Mouse (Mus musculus) cerebellum, adult 2 months (tissue): ENCODE data around the gene H2afx. TPM values are rescaled to one million over a fixed set of nuclear protein-coding genes. Genes with fewer than 3 reads are reported as not detected.
"Not testable (repeated sequence)": the region's sequence is repeated elsewhere in the genome, so short reads cannot be mapped to it uniquely, and the experiment has no call there.

ENCODE experiments used
- DNase-seq, 2 experiments: peaks; one replicate each; pipeline ENCODE4 v3.0.0; 2021
- H3K27ac ChIP-seq: fragments of 200-500 bp; 2 replicates; pipeline ENCODE4 v1.5.1; 2012; ENCODE audit warnings: low read length, control low read depth, inconsistent platforms; ENCODE audit not compliant: insufficient read depth
- H3K27me3 ChIP-seq: fragments of 200-500 bp; 2 replicates; pipeline ENCODE4 v1.6.1; 2012; ENCODE audit warnings: inconsistent platforms, mild to moderate bottlenecking, low read length, moderate library complexity; ENCODE audit not compliant: control insufficient read depth, insufficient read depth
- H3K4me1 ChIP-seq: fragments of 200-500 bp; 2 replicates; pipeline ENCODE4 v1.6.1; 2011; ENCODE audit warnings: low read length; ENCODE audit not compliant: control insufficient read depth, insufficient read depth
- H3K4me3 ChIP-seq: fragments of 200-500 bp; replicated peaks from 2 replicates; pipeline ENCODE3; 2011; ENCODE audit warnings: mild to moderate bottlenecking, low read depth, low read length, control low read depth; ENCODE audit not compliant: insufficient read depth
- CTCF ChIP-seq: fragments of 200-500 bp; IDR thresholded peaks from 2 replicates; pipeline ENCODE4 v1.5.1; 2011; ENCODE audit warnings: low read depth, mild to moderate bottlenecking, control low read depth, low read length, moderate library complexity, borderline replicate concordance; ENCODE audit not compliant: insufficient read depth
- POLR2A ChIP-seq: fragments of 200-500 bp; IDR thresholded peaks from 2 replicates; pipeline ENCODE4 v1.6.1; 2011; ENCODE audit warnings: low read length, control low read depth, borderline replicate concordance; ENCODE audit not compliant: insufficient read depth
- WGBS: fragments of 180-500 bp; shearing (Covaris S2); methylation state at CpG from one replicate; pipeline ENCODE4 v1.1.7; 2018; 5-methylcytosine and 5-hydroxymethylcytosine counted together
- polyA plus RNA-seq: library from polyadenylated mRNA; depleted of rRNA; stranded (reverse); fragments of >200 nt; gene quantifications from 2 replicates; pipeline ENCODE4 v1.2.3, GENCODE M21; 2012; rRNA removed

H2afx gene
- polyA plus RNA-seq, 1 experiment = 63.5 TPM

DNA sequence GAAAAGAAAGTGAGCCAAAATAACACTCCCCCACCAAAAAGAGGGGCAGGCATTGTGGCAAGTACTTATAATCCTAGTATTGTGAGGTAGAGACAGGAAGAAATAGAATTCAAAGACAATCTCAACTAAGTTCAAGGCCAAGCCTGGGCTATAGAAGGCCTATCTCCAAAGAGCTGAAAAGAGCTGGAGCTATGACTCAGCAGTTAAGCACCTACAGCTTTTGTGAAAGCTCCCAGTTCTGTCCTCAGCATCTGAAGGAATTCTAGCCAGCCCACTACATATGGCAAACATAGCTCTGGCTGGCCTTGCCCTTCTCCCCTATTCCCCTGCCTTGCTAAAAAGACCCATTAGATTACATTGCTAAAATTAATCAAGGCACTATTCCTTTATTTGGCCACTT lies 38.9 kb downstream of the H2afx start:
- no peak for DNase-seq
- Histone ChIP-seq H3K4me3 (no peak overlapping the region), H3K27me3 (no peaks in the 10 kb centered on the region), H3K27ac (no peak overlapping the region), H3K4me1 (no peaks in the 10 kb centered on the region)
- no peak for TF ChIP-seq POLR2A
- TF ChIP-seq CTCF = no peak

DNA sequence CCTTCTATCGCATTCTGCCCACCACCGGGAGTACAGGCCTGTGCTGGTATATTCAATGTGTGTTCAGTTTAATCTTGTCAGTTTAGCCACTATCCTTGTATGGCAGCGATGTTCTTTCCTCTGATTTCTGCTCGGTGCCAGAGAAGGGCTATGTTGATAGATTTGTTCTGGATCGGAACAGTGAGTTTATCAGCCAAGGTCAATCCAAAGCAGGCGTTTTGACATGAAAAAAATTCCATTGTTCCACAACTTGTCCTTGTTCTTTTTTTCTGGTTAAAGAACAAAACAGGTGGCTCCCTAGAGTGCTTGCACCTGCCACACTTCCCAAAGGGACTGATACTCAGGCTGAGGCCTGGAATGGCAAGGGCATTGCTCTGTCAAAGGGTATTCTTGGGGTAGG lies 41.6 kb downstream of the H2afx start:
- no peak for DNase-seq
- TF ChIP-seq CTCF = no peak
- no peak for TF ChIP-seq POLR2A
- Histone ChIP-seq H3K27me3 (no peaks in the 10 kb centered on the region), H3K27ac (no peak overlapping the region), H3K4me1 (no peaks in the 10 kb centered on the region), H3K4me3 (no peak overlapping the region)
- 81% methylated on average over 6 of the region's 6 CpGs for WGBS

DNA sequence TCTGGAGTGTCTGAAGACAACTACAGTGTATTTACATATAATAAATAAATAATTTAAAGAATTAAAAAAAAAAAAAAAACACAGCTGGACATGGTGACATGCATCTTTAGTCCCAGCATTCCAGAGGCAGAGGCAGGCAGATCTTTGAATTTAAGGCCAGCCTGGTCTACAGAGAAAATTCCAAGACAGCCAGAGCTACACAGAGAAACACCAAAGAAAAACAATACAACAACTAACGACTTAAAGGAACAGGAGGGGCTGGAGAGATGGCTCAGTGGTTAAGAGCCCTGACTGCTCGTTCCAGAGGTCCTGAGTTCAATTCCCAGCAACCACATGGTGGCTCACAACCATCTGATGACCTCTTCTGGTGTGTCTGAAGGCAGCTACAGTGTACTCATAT lies 42.8 kb downstream of the H2afx start:
- H3K4me3 ChIP-seq, DNase-seq, H3K27me3 ChIP-seq, H3K4me1 ChIP-seq, H3K27ac ChIP-seq: not testable (repeated sequence)
- WGBS = 77% methylated on average over 2 of the region's 2 CpGs

DNA sequence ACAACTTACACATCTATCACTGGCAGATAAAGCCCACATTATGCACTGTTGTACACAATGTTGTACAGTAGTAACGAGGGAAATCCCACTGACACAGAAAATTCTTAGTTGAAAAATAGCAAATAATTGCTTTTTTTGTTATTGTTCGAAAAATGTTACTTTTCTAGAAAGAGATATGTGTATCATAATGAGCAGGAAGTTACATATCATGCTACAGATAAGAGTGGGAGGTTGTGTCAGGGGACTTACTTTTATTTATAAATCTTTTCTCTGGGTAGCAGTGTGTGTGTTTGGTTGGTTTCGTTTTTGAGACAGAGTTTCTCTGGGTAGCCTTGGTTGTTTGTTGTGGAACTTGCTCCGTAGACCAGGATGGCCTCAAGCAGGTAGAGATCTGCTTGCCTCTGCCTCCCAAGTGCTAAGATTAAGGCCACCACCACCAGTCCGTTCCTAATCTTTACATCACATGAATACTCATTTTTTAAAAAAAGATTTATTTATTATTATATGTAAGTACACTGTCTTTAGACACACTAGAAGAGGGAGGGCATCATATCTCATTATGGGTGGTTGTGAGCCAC lies 43.7 kb downstream of the H2afx start:
- H3K4me1 ChIP-seq = no peaks in the 10 kb centered on the region
- WGBS = 87% methylated on average over 5 of the region's 5 CpGs

DNA sequence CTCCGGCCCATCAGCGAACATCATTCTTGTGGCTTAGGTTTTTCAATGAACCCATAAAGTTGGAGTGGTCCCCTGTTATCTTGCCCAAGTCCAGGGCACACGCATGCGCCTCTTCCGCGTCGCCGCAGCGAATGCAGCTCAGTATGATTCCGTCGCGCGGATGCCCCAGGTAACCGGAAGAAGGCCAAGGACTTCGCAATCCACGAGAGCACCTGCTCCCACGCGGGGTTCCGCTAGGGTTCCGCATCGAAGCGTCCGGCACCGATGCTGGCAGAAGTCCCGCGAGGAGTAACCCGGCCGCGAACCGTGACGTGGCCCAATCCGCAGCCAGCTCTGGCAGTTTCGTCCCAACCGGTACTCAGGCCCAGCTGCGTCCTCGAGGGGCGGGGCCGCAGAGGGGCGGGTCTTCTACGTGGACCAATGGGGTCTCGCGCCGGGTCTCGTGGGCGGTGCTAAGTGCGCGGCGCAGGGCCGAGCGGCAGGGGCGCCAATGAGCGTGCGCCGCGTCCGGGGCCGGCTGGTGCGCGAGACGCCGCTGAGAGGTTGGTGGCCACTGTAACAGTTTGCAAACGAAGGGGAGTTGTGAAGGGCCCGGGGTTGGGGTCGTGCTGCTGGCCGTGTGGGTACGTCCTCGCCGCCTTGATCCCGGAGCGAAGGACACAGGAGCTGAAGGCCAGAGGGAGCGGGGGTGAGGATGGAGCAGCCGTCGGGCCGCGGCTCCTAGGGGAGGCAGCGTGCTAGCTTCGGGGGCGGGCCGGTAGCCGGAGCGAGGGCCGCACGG lies 44.8 kb downstream of the H2afx start, which contains the start of gene Hyou1:
Gene Hyou1, plus strand, starts transcription at position 437 of the 781 bp plus-strand sequence.
- peak within 1 kb of the TSS; percentile 79 for H3K4me3 ChIP-seq

More for the DNA sequence above, 43.7 kb downstream of the H2afx start:
- Histone ChIP-seq H3K27ac (no peak overlapping the region), H3K4me3 (no peak overlapping the region), H3K27me3 (no peaks in the 10 kb centered on the region)
- TF ChIP-seq POLR2A = no peak
- no peak for TF ChIP-seq CTCF
- DNase-seq = no peak

DNA sequence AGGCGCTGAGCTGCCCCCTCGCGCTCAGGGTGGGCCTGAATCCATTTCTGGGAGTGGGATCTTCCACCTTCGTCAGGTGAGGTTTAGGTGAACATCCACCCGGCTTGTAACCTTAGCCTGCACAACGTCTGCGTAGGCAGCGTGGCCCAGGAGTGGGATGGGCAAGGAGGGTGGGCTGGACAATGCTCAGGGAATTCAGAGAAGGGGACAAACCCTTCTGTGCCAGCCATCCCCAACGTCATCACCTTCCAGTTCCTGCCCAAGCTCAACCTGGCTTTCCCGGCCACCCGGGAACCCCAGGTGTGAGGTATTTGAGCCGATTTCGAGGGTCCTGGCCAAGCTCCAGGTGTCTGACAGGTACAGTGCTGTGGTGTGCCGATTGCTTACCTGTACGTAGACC lies 45.4 kb downstream of the H2afx start:
- peak overlapping the region; percentile 9; the same call in 1 of the 2 replicates for H3K27ac ChIP-seq
- no peaks in the 10 kb centered on the region for H3K27me3 ChIP-seq
- peak overlapping the region; percentile 79 for H3K4me3 ChIP-seq
- no peaks in the 10 kb centered on the region for H3K4me1 ChIP-seq
- TF ChIP-seq POLR2A = no peak
- TF ChIP-seq CTCF = no peak
- WGBS = 4% methylated on average over 15 of the region's 15 CpGs
- peak in 1 of 2 experiments; percentile 47 for DNase-seq

More for the DNA sequence above, 44.8 kb downstream of the H2afx start, which contains the start of gene Hyou1:
- Histone ChIP-seq H3K27me3 (no peaks in the 10 kb centered on the region), H3K4me1 (no peaks in the 10 kb centered on the region), H3K27ac (peak within 1 kb of the TSS; percentile 11; the same call in 1 of the 2 replicates)
- peak; percentile 99 to 100 for DNase-seq
- TF ChIP-seq CTCF (no peak), POLR2A (peak; percentile 73; the same call in 1 of the 2 replicates)
- under 1% methylated on average over 83 of the region's 83 CpGs for WGBS

DNA sequence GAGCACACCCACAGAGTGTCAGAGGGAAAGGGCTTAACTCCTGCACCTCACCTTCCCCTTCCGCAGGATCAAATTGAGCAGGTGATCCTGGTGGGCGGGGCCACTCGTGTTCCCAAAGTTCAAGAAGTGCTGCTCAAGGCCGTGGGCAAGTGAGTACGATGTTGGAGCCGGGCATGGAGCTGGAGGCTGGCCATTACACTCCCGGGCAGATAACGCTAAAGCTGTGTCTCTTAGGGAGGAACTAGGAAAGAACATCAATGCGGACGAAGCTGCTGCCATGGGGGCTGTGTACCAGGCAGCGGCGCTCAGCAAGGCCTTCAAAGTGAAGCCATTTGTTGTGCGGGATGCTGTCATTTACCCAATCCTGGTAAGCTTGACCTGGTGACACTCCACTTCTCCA lies 50.1 kb downstream of the H2afx start:
- H3K27ac ChIP-seq = no peak overlapping the region
- no peak for DNase-seq
- no peak overlapping the region for H3K4me3 ChIP-seq
- no peaks in the 10 kb centered on the region for H3K4me1 ChIP-seq
- no peak for TF ChIP-seq CTCF
- TF ChIP-seq POLR2A = no peak
- WGBS = 91% methylated on average over 13 of the region's 13 CpGs
- no peaks in the 10 kb centered on the region for H3K27me3 ChIP-seq

Other genes starting within 250 kb of the H2afx start
- 2.7 and 7.3 TPM in 2 replicates for gene Mfrp, start 233.0 kb upstream of the H2afx start, polyA plus RNA-seq
- 26.0 and 29.1 TPM in 2 replicates for gene C1qtnf5, start 227.4 kb upstream of the H2afx start, polyA plus RNA-seq
- 0.41 and 0.75 TPM in 2 replicates for gene Gm49380, start 221.2 kb upstream of the H2afx start, polyA plus RNA-seq
- gene Rnf26, start 221.2 kb upstream of the H2afx start, polyA plus RNA-seq = 31.2 and 34.0 TPM in 2 replicates
- gene Mcam, start 200.2 kb upstream of the H2afx start, polyA plus RNA-seq = 57.0 and 61.8 TPM in 2 replicates
- gene Cbl, start 100.6 kb upstream of the H2afx start, polyA plus RNA-seq = 14.5 and 15.3 TPM in 2 replicates
- gene Ccdc153, start 94.0 kb upstream of the H2afx start, polyA plus RNA-seq = 3.7 and 7.0 TPM in 2 replicates
- 0.08 and 0.19 TPM in 2 replicates for gene Pdzd3, start 83.2 kb upstream of the H2afx start, polyA plus RNA-seq
- 7.9 and 9.9 TPM in 2 replicates for gene Nlrx1, start 66.1 kb upstream of the H2afx start, polyA plus RNA-seq
- gene Abcg4, start 46.1 kb upstream of the H2afx start, polyA plus RNA-seq = 105 and 120 TPM in 2 replicates
- gene Hinfp, start 29.0 kb upstream of the H2afx start, polyA plus RNA-seq = 35.8 and 36.0 TPM in 2 replicates
- gene C2cd2l, start 14.4 kb upstream of the H2afx start, polyA plus RNA-seq = 112 and 113 TPM in 2 replicates
- gene Dpagt1, start 8.7 kb upstream of the H2afx start, polyA plus RNA-seq = 23.5 and 23.6 TPM in 2 replicates
- gene Hmbs, start 9.5 kb downstream of the H2afx start, polyA plus RNA-seq = 32.2 and 35.4 TPM in 2 replicates
- 58.4 and 60.9 TPM in 2 replicates for gene Vps11, start 27.0 kb downstream of the H2afx start, polyA plus RNA-seq
- gene Hyou1, start 44.8 kb downstream of the H2afx start, polyA plus RNA-seq = 53.2 and 55.0 TPM in 2 replicates
- gene Slc37a4, start 62.2 kb downstream of the H2afx start, polyA plus RNA-seq = 49.8 and 52.2 TPM in 2 replicates
- 434 and 456 TPM in 2 replicates for gene Rps25, start 72.4 kb downstream of the H2afx start, polyA plus RNA-seq
- 97.9 and 103 TPM in 2 replicates for gene Trappc4, start 72.9 kb downstream of the H2afx start, polyA plus RNA-seq
- 50.1 and 53.2 TPM in 2 replicates for gene Ccdc84, start 83.9 kb downstream of the H2afx start, polyA plus RNA-seq
- gene Foxr1, start 106.4 kb downstream of the H2afx start, polyA plus RNA-seq = not detected in 2 replicates
- gene Upk2, start 120.3 kb downstream of the H2afx start, polyA plus RNA-seq = 0.13 TPM in 1 of 2 replicates, not detected in the other
- gene Bcl9l, start 148.1 kb downstream of the H2afx start, polyA plus RNA-seq = 22.0 and 22.3 TPM in 2 replicates
- 0.08 and 0.20 TPM in 2 replicates for gene Cxcr5, start 227.2 kb downstream of the H2afx start, polyA plus RNA-seq